Mouse (Mus musculus): ENCODE results near the gene Eif3k. TPM values are rescaled to one million over a fixed set of nuclear protein-coding genes. Genes with fewer than 3 reads are reported as not detected.

The Eif3k gene
- 355 TPM for polyA plus RNA-seq (2017; shearing (Covaris generic))

DNA sequence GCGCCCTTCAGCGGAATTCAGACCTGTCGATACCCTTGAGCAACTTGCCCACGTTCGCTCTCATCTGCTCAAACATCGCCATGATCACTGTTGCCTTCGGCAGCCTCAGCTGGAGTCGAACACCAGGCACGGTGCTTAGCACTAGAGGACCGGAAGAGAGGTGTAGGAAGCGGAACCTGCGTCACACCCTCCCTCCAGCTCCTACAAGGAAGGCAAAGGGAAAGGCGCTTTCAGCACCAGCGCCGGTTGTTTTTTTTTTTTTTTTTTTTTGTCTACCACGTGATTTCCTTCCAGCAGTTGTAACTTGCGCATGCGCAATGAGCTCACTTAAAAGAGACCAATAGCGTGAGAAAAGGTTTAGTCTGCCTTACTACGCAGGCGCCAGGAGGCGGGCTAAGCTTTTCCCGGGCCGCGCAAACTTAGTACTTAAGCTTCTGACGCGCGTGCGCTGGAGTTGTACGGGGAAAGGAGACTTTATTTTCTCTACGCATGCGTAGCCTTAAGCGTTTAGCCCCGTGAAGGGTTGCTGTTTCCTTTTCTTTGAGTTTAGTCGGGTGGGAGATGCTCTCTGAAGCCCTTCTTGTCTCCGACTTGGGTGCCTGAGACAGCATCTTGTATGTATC lies at the start of gene Eif3k, which contains the start of gene Map4k1:
Gene Eif3k (minus strand): TSS at position 214 of the 623 bp plus-strand sequence.
Gene Map4k1 (plus strand): TSS at position 400 of the 623 bp plus-strand sequence.

DNA sequence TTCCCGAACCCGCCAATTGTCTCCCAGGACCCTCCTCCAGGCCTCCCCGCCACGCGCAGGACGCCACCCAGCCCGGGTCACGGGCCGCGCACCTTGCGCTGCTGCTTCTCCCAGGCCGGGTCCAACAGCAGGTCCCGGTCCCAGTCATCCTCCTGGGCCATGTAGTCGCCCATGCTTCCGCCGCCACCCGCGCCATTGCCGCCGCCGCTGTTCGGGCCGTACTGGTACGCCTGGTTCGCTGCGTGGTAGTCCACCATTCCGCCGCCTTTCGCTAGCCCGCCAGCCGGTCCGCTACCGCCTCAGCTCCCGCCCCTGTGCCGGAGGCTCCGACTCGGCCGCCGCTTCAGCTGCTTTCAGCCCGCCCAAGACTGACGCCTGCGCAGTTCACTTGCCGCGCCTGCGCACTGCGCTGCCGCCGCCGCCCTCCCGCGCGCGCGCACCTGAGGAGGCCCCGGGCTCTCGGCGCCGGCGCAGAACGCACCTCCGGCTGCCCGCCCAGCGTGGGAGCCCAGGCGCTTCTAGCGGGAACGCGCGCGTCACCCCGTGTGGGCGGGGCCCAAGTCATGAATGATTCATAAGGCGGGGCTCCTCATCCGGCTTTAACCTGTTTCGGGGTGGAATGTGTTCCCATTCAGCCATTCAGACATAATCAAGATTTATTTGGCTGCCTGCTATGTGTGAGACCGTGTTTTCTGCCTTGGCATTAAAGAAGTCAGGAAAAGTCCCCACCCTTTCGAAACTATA lies 19.6 kb downstream of the Eif3k start, which contains the start of gene Actn4:
Gene Actn4 (minus strand): TSS at position 414 of the 744 bp plus-strand sequence.

Other genes with a start within 250 kb of the Eif3k start
- 48.4 TPM for gene Mrps12, start 240.0 kb downstream of the Eif3k start, polyA plus RNA-seq (2017; shearing (Covaris generic))
- 21.3 TPM for gene Sars2, start 239.9 kb downstream of the Eif3k start, polyA plus RNA-seq (2017; shearing (Covaris generic))
- gene Ccer2, start 225.7 kb downstream of the Eif3k start, polyA plus RNA-seq (2017; shearing (Covaris generic)) = not detected
- 70.1 TPM for gene Sirt2, start 215.1 kb downstream of the Eif3k start, polyA plus RNA-seq (2017; shearing (Covaris generic))
- gene Nfkbib, start 214.4 kb downstream of the Eif3k start, polyA plus RNA-seq (2017; shearing (Covaris generic)) = 139 TPM
- 155 TPM for gene Rinl, start 192.9 kb downstream of the Eif3k start, polyA plus RNA-seq (2017; shearing (Covaris generic))
- gene Hnrnpl, start 173.3 kb downstream of the Eif3k start, polyA plus RNA-seq (2017; shearing (Covaris generic)) = 428 TPM
- gene Ech1, start 156.6 kb downstream of the Eif3k start, polyA plus RNA-seq (2017; shearing (Covaris generic)) = 114 TPM
- 29.6 TPM for gene Lgals4, start 148.0 kb downstream of the Eif3k start, polyA plus RNA-seq (2017; shearing (Covaris generic))
- 1.9 TPM for gene Lgals7, start 118.0 kb downstream of the Eif3k start, polyA plus RNA-seq (2017; shearing (Covaris generic))
- 0.25 TPM for gene Capn12, start 100.4 kb downstream of the Eif3k start, polyA plus RNA-seq (2017; shearing (Covaris generic))
- 297 TPM for gene Actn4, start 19.5 kb downstream of the Eif3k start, polyA plus RNA-seq (2017; shearing (Covaris generic))
- gene Map4k1, start 186 bp upstream of the Eif3k start, polyA plus RNA-seq (2017; shearing (Covaris generic)) = 107 TPM
- gene Ryr1, start 143.3 kb upstream of the Eif3k start, polyA plus RNA-seq (2017; shearing (Covaris generic)) = 0.02 TPM
- gene Rasgrp4, start 153.0 kb upstream of the Eif3k start, polyA plus RNA-seq (2017; shearing (Covaris generic)) = 0.92 TPM
- 72.0 TPM for gene Fam98c, start 174.4 kb upstream of the Eif3k start, polyA plus RNA-seq (2017; shearing (Covaris generic))
- 0.14 TPM for gene Ggn, start 188.3 kb upstream of the Eif3k start, polyA plus RNA-seq (2017; shearing (Covaris generic))
- gene Spred3, start 188.5 kb upstream of the Eif3k start, polyA plus RNA-seq (2017; shearing (Covaris generic)) = not detected
- gene Psmd8, start 198.8 kb upstream of the Eif3k start, polyA plus RNA-seq (2017; shearing (Covaris generic)) = 210 TPM
- gene Catsperg1, start 232.2 kb upstream of the Eif3k start, polyA plus RNA-seq (2017; shearing (Covaris generic)) = 1.3 TPM

Measured in naive thymus-derived CD4-positive, alpha-beta T cell, adult 5 months (primary cell).